Mouse (Mus musculus) inflammation-experienced regulatory T-cells, adult 6 months (primary cell): Measurements from ENCODE around the gene Mrpl24. TPM values are rescaled to one million over a fixed set of nuclear protein-coding genes. Genes with fewer than 3 reads are reported as not detected.

ENCODE experiments used
- ATAC-seq: one replicate; pipeline ENCODE4 v1.8.0; 2017
- polyA plus RNA-seq, 3 experiments: library from polyadenylated mRNA; unstranded; fragments of 100-300 nt; shearing (Covaris generic); gene quantifications; one replicate each; pipeline ENCODE4 v1.2.1; 2017

The Mrpl24 gene
- polyA plus RNA-seq, 3 experiments from 2014 or later, result 138 to 191 (median 188) TPM

- ATAC-seq, result no peak
Measured at GRCm38 (mm10) chr3:87910573-87911141, 8.6 kb upstream of the Mrpl24 start.

DNA sequence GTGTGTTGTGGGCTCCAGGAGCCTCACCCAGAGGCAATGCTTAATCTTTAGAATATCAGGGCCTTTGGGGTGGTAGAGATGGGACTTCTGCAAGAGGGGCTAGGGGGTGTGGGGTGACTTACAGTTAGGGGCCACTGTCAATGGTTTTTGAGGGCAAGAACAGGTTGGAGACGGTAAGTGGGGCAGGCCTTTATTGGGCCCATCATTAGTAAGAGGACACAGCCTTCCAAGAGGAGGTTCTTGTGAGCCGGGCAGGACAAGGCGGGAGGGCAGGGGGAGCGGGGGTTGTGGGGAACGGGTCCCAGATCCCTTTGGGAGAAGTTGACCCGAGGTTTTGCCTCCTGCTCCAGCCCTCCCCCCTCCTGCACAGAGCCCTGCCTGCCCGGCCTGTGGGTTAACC is 5.8 kb upstream of the Mrpl24 start:
- no peak for ATAC-seq

GRCm38 (mm10) chr3:87913891-87914290 is 5.4 kb upstream of the Mrpl24 start:
- ATAC-seq, result no peak

DNA sequence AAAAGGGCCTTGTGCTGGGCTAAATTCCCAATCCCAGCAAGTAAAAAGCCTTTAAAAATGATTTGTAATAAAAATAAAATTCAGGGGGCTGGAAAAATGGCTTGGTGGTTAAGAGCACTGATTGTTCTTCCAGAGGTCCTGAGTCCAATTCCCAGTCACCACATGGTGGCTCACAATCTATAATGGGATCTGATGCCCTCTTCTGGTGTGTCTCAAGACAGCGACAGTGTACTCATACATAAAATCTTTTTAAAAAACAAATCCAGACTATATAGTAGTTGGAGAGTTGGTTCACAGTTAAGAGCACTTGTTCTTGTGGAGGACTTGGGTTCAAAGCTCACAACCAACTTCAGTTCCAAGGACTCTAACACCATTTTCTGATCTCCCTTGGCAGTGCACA is 2.3 kb upstream of the Mrpl24 start:
- ATAC-seq, result no peak

- no peak for ATAC-seq
Measured at GRCm38 (mm10) chr3:87918551-87918950, 755 bp upstream of the Mrpl24 start.

GRCm38 (mm10) chr3:87920270-87920943 is 1.1 kb downstream of the Mrpl24 start:
- ATAC-seq, result no peak

DNA sequence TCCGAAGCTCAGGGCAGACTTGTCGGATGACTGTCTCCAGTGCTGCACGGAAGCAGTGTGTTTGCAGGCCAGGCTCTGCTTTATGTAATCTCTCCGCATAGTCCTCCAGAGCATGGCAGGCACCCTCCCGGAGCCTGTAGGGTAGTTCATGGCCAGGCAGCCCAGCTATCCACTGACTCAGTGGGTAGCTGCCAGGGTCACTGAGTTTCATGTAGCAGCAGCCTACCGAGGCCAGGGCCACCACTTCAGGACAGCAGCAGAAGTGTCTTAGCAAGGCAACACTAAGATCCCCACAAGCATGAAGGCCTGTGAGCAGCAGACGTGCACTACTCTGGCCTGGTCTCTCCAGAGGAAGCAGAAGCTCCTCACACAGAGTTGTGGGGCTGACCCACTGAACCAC is 5.7 kb downstream of the Mrpl24 start:
- no peak for ATAC-seq

- no peak for ATAC-seq
Measured at GRCm38 (mm10) chr3:87927452-87927851, 8.1 kb downstream of the Mrpl24 start.

GRCm38 (mm10) chr3:87929341-87930077 is 10.2 kb downstream of the Mrpl24 start:
- ATAC-seq, result peak; percentile 46

DNA sequence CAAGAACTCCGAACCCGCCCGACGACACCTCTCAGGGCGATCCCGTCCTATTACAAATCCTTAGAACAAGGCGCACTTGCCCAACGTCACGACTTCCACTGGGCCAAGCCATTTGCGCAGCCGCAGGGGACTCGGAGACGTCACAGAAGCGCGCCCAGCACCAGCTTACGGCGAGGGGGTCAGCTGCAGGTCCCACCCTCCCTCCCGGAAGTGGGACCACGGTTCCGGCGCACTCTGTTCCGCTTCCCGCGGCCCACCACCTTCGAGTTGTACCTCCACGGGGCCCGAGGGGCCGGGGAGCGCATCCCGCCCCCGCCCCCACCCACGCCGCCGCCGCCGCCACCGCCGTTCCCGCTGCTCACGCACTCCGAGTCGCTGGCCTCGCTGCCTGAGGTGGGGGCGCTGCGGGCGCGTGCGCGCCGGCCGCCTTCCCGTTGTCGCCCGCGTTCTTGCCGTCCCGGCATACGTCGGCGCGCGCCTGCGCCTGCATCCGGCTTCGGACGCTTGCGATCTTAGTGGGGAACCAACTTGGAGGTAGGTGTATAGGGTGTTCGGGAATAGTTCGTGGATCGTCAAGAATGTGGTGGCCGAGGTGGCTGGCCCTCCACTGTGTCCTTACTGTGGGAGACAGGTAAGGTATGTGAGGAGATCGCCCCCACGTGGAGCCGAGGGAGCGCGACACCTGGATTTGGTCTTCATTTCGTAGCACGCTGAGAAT is 10.9 kb downstream of the Mrpl24 start, which contains the start of the genes Isg20l2 and Rrnad1:
Gene Isg20l2 (plus strand): TSS at position 237 of the 718 bp plus-strand sequence.
Gene Rrnad1 (minus strand): TSS at position 640 of the 718 bp plus-strand sequence.
- ATAC-seq, result peak; percentile 90

DNA sequence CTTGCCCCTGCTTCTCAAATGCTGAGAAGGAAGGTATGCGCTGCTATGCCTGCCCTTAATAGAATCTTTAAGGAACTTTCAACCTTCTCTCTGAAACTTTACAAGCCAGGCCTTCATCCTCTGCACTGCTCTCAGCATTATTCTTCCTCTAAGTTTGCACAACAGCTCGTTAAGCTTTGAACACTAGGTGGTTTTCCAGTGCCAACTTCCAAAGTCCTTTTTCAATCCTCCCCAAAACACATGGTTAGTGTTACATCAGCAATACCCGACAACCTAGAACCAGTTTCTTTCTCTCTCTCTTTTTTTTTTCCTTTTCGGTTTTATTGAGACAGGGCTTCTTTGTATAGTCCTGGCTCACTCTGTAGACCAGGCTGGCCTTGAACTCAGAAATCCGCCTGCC is 14.7 kb downstream of the Mrpl24 start:
- no peak for ATAC-seq

- ATAC-seq, result no peak
Measured at GRCm38 (mm10) chr3:87934501-87934900, 15.2 kb downstream of the Mrpl24 start.

- ATAC-seq, result no peak
Measured at GRCm38 (mm10) chr3:87935201-87935600, 15.9 kb downstream of the Mrpl24 start.

GRCm38 (mm10) chr3:87935776-87936175 is 16.5 kb downstream of the Mrpl24 start:
- ATAC-seq, result no peak

DNA sequence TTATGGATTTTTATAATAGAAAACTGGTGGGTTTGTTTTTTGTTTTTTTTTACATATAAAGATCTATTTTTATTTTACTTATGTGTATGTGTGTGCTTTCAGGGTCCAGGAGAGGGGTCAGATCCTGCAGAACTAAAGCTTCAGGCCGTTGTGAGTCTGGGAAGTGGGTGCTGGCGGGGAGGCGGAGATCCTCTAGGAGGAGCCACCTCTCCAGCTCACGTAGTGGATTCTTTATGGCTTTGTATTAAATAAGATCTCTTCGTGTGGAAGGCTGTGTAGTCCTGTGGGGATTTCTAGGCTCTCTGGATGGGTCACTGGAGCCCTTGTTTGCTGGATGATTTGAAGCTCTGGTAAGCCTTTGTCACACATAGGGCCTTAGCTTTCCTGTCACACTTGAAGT is 21.3 kb downstream of the Mrpl24 start:
- ATAC-seq, result no peak

GRCm38 (mm10) chr3:87942471-87942870 is 23.2 kb downstream of the Mrpl24 start:
- ATAC-seq, result no peak

- ATAC-seq, result no peak
Measured at GRCm38 (mm10) chr3:87943586-87943985, 24.3 kb downstream of the Mrpl24 start.

GRCm38 (mm10) chr3:87944838-87945600 is 25.7 kb downstream of the Mrpl24 start:
- ATAC-seq, result no peak

- ATAC-seq, result no peak
Measured at GRCm38 (mm10) chr3:87945781-87946540, 26.7 kb downstream of the Mrpl24 start.

- no peak for ATAC-seq
Measured at GRCm38 (mm10) chr3:87946541-87946860, 27.2 kb downstream of the Mrpl24 start.

DNA sequence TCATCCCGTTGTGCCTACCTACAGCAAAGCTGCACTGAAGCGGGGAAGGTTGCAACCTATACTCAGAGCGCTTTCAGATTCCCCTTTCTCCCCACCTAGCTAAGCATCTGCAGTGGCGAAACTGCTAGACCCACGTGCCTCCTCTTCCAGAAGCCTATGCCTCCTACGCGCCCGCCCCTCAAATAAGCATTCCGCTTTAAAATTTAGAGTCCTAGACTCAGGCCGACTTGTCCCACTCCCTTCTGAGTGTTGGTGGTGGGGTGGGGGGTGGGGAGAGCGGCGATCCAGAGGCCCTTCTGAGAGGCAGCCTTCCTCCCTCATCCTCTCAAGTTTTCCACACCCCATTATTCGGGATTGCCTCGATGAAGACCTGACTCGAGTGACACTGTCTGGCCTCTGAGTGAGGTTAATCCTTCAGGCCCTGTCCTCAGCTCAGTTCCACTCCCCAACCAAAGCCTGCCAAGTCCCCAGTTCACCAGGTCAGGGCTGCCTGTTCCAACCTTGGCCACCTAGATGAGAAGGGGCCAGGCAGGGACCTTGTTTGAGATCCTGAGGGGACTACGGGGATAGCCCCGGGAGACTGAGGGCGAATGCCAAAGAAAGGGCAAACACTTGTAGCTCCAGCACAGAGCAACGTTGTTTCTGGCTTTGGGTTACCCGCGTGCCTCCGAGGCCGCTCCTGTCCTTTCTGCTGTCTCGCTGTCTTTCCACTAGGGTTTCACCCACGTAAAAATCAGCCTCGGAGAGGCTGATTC is 27.9 kb downstream of the Mrpl24 start:
- ATAC-seq, result peak; percentile 41
